Mouse (Mus musculus) liver, adult 2 months (tissue): ENCODE results near the gene Szt2. TPM values are rescaled to one million over a fixed set of nuclear protein-coding genes. Genes with fewer than 3 reads are reported as not detected.

Experiments used
- DNase-seq: peaks from one replicate; pipeline ENCODE4 v3.0.0-alpha.2; 2011; ENCODE audit warnings: low read depth, low spot score; ENCODE audit errors: extremely low read depth
- H3K27ac ChIP-seq: fragments of 200-500 bp; replicated peaks from 2 replicates; pipeline ENCODE4 v1.5.1; 2012; ENCODE audit warnings: low read depth, mild to moderate bottlenecking, control low read depth, inconsistent platforms, low read length; ENCODE audit not compliant: insufficient read depth
- H3K27me3 ChIP-seq: fragments of 200-500 bp; 2 replicates; pipeline ENCODE4 v1.6.1; 2012; ENCODE audit warnings: mild to moderate bottlenecking, moderate library complexity, low read length, inconsistent platforms; ENCODE audit not compliant: control insufficient read depth, insufficient read depth
- H3K36me3 ChIP-seq: fragments of 200-500 bp; 2 replicates; pipeline ENCODE4 v1.6.1; 2012; ENCODE audit warnings: low read length, inconsistent platforms; ENCODE audit not compliant: control insufficient read depth, insufficient read depth
- H3K4me1 ChIP-seq: fragments of 200-500 bp; 2 replicates; pipeline ENCODE4 v1.6.1; 2011; ENCODE audit warnings: low read length; ENCODE audit not compliant: control insufficient read depth, insufficient read depth
- H3K4me3 ChIP-seq: fragments of 200-500 bp; 2 replicates; pipeline ENCODE4 v1.5.1; 2011; ENCODE audit warnings: low read depth, mild to moderate bottlenecking, control low read depth, low read length, moderate library complexity; ENCODE audit not compliant: insufficient read depth
- H3K79me2 ChIP-seq: fragments of 200-500 bp; 2 replicates; pipeline ENCODE4 v1.6.1; 2012; ENCODE audit warnings: inconsistent platforms, mild to moderate bottlenecking, low read length, moderate library complexity; ENCODE audit not compliant: control insufficient read depth, insufficient read depth
- H3K9ac ChIP-seq: fragments of 200-500 bp; 2 replicates; pipeline ENCODE4 v1.6.1; 2012; ENCODE audit warnings: low read depth, mild to moderate bottlenecking, control low read depth, inconsistent platforms, low read length
- CTCF ChIP-seq: fragments of 200-500 bp; IDR thresholded peaks from 2 replicates; pipeline ENCODE4 v1.5.1; 2011; ENCODE audit warnings: low read depth, low read length, control low read depth
- POLR2A ChIP-seq: fragments of 200-500 bp; IDR thresholded peaks from 2 replicates; pipeline ENCODE4 v1.6.1; 2011; ENCODE audit warnings: low read length, control low read depth; ENCODE audit not compliant: insufficient read depth; ENCODE audit errors: extremely low read depth
- WGBS: fragments of 180-500 bp; shearing (Covaris S2); methylation state at CpG from one replicate; pipeline ENCODE4 v1.1.7; 2018; 5-methylcytosine and 5-hydroxymethylcytosine counted together
- polyA plus RNA-seq: library from polyadenylated mRNA; depleted of rRNA; stranded (reverse); fragments of >200 nt; gene quantifications from 2 replicates; pipeline ENCODE4 v1.2.3, GENCODE M21; 2012
- total RNA-seq: library from RNA; depleted of rRNA; stranded (reverse); fragments of >200 nt; gene quantifications from 2 replicates; pipeline ENCODE4 v1.2.3, GENCODE M21; 2014

Gene Szt2
- total and polyA plus RNA-seq, 2 experiments: 3.0 to 11.9 TPM

DNA sequence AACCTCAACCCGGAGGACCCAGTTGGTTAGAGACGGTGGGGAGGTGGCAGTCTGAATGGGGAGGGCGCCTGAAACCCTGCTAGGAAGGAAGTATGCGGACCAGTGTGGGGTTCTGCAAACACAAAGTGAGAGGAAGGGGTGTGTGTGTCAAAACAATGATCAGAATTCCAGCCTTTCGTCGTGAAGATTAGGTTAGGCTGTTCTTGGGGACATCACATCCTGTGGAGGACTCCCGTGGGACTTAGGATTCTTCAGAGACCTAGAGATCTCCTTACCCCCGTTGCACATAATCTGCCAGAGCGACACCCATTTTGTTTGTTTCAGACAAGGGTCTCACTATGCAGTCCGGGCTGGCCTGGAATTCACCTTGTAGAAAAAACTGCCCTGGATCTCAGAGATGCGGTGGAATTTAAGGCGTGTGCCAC is 28.8 kb upstream of the Szt2 start:
- H3K27me3 ChIP-seq: 0 out of 2 replicates have a peak, but pooled peaks cover 2% of the 10 kb centered on the region
- no peaks in the 10 kb centered on the region for H3K36me3 ChIP-seq
- peak overlapping the region; percentile 23 for H3K9ac ChIP-seq
- H3K79me2 ChIP-seq: no peaks in the 10 kb centered on the region
- H3K4me3 ChIP-seq: no peak overlapping the region
- no peaks in the 10 kb centered on the region for H3K4me1 ChIP-seq
- H3K27ac ChIP-seq: no peak overlapping the region
- no peak for TF ChIP-seq CTCF
- no peak for TF ChIP-seq POLR2A
- 31% methylated on average over 12 of the region's 12 CpGs for WGBS
- no peak for DNase-seq

DNA sequence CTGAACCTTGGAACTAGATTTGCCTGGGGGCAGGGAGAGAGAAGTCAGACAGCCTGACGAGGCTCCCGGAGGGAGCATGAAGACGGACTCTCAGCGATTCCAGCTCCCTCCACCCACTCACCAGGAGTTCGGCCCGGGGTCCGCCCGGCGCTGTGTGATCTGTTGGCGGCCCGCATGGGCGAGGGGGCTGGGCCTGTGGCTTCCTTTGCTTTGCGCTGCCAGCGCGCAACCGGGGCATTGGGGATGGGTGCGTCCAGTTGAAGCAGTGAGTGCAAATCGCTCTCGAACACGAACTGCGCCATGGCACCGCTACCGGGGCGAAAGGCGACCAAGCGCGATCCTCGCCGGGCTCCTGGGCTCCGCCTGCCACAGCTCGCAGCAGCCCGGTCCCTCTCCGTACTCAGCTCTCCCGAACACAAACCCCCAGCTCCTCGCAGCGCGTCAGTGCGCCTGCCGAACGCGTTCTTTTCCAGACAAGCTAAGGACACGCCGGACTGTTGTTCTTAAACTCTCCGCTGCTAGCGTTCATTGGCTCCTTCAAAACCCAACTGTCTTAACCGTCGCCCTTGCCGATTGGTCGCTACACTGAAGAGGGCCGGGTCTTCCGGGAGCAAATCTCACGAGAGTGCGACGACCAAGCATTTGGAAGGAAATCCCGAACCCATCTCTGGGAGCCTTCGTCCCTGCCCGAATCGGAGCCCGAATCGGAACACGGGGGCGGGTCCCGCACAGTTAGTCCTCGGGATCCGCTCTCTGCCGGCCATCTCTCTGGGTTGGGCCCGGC is 27.9 kb upstream of the Szt2 start, which contains the start of gene Cdc20:
Gene Cdc20, minus strand, starts transcription at position 533 of the 784 bp plus-strand sequence.
- WGBS: 2% methylated on average over 67 of the region's 67 CpGs
- no peak for TF ChIP-seq CTCF
- 0 out of 2 replicates have a peak, but pooled peaks have one; percentile 40 for TF ChIP-seq POLR2A
- peaks cover 2% of the 10 kb centered on the region for H3K4me1 ChIP-seq

DNA sequence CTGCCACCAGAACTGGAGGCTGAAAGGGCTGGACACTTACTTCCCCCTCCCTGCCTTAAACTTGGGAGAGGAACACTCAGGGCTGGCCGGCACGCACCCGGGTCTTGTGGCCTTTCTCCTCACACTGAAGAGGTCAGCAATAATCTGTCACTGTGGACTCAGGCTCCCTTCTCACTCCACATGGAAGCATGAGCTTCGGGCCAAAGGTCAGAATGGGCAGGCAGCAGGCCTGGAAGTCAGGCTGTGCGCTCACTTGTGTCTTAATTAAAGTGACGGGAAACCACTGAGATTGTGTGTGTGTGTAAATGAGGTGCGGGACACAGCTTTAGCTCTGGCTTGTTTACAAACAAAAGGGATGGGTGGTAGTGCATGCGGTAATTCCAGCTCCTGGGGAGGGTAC is 23.3 kb upstream of the Szt2 start:
- DNase-seq: peak; percentile 85
- Histone ChIP-seq H3K9ac (peak overlapping the region; percentile 52), H3K27ac (peak overlapping the region; percentile 81), H3K4me1 (peaks cover 30% of the 10 kb centered on the region), H3K4me3 (no peak overlapping the region), H3K79me2 (peaks cover 4% of the 10 kb centered on the region; the same call in 1 of the 2 replicates), H3K36me3 (peaks cover 11% of the 10 kb centered on the region), H3K27me3 (0 out of 2 replicates have a peak, but pooled peaks cover 2% of the 10 kb centered on the region)
- no peak for TF ChIP-seq CTCF
- no peak for TF ChIP-seq POLR2A
- WGBS: 29% methylated on average over 8 of the region's 8 CpGs

More for the DNA sequence above, 27.9 kb upstream of the Szt2 start, which contains the start of gene Cdc20:
- DNase-seq: peak; percentile 73
- Histone ChIP-seq H3K27me3 (0 out of 2 replicates have a peak, but pooled peaks cover 2% of the 10 kb centered on the region), H3K27ac (no peak within 1 kb of the TSS), H3K4me3 (peak within 1 kb of the TSS; percentile 57), H3K9ac (peak within 1 kb of the TSS; percentile 23), H3K79me2 (no peaks in the 10 kb centered on the region), H3K36me3 (peaks cover 2% of the 10 kb centered on the region; the same call in 1 of the 2 replicates)

DNA sequence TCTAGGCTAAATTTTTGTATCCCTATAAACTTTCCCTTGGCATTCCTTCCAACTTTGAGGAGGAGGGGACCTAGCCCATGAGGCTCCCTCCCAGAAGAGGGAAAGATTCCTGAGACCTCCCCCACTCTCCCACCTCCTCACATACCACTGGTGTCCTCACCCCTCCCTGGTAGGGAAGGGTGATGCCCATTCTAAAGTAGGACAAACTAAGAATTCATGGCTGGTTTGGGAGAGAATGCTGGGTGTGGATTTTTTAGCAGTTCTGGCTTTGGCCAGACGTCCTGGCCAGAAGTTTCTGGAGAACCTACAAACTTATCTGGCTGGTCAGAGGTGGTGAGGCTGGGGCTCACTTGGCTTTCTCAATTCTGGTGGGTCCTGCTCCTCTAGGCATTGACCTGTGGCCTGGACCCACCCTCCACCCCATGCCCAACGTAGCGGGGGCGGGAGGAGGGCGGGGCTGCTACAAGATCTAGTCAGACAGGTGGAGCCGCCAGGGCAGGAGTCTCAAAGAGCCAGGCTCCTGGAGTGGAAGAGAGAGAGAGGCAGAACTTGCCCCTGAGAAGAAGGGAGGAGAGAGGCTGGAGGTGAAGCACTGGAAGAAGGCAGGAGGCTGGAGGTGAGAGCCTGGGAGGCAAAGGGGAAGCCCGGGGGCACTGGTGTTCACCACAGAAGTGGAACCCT is 20.3 kb upstream of the Szt2 start:
- TF ChIP-seq CTCF: no peak
- TF ChIP-seq POLR2A: 0 out of 2 replicates have a peak, but pooled peaks have one; percentile 20

DNA sequence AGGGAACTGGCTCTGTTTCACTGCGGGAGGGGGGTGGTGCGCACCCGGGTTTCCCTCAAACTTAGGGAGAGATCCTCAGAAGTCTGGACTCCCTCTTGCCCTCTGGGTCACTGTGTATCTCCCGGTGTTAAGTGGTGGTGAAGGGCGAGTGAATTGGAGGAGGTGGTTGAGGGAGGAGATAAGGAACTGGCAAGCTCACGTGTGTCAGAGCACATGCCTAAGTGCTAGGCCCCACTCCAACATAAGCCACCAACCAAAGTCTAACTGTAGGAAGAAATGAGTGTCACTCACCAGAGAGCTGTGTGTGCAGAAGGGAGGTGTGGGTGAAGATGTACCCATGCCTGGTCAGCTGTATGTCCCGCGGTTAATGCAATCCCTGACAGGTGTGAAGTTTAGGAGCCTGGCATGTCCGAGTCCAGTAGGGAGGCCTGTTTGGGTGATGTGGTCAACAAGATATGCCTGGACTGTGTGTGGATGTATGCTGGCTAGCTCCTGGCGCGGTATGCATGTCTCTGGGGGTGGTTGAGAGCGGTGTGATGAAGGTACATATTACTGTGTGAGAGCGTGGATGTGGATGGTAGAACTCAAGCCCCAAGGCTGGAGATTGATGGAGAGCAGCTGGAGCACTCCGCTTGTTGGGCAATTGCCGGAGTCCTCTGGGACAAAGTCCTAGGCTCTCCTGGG is 19.6 kb upstream of the Szt2 start:
- Histone ChIP-seq H3K9ac (peak overlapping the region; percentile 91), H3K36me3 (peaks cover 11% of the 10 kb centered on the region), H3K4me1 (peaks cover 31% of the 10 kb centered on the region), H3K27me3 (no peaks in the 10 kb centered on the region), H3K79me2 (peaks cover 4% of the 10 kb centered on the region; the same call in 1 of the 2 replicates), H3K4me3 (peak overlapping the region; percentile 78), H3K27ac (peak overlapping the region; percentile 90)
- DNase-seq: peak; percentile 81
- 12% methylated on average over 15 of the region's 15 CpGs for WGBS
- TF ChIP-seq POLR2A (no peak), CTCF (no peak)

More for the DNA sequence above, 20.3 kb upstream of the Szt2 start:
- Histone ChIP-seq H3K27ac (peak overlapping the region; percentile 76), H3K36me3 (peaks cover 11% of the 10 kb centered on the region), H3K27me3 (no peaks in the 10 kb centered on the region), H3K79me2 (peaks cover 4% of the 10 kb centered on the region; the same call in 1 of the 2 replicates), H3K4me1 (peaks cover 31% of the 10 kb centered on the region), H3K4me3 (peak overlapping the region; percentile 5; the same call in 1 of the 2 replicates), H3K9ac (peak overlapping the region; percentile 25; the same call in 1 of the 2 replicates)
- no peak for DNase-seq
- 24% methylated on average over 7 of the region's 7 CpGs for WGBS
